Mouse (Mus musculus) midbrain, embryonic 16.5 days (tissue): ENCODE results near the gene Dennd4a. TPM values are rescaled to one million over a fixed set of nuclear protein-coding genes. Genes with fewer than 3 reads are reported as not detected.

Experiments
- ATAC-seq: fragments of 200-750 bp; cut with Nextera tagmentation; 2 replicates; pipeline ENCODE4 v1.8.0; 2017; ENCODE audit warnings: moderate TSS enrichment
- H3K27ac ChIP-seq: fragments of 300-500 bp; sonication (generic); 2 replicates; pipeline ENCODE4 v1.5.1; 2014; ENCODE audit warnings: mild to moderate bottlenecking, low read length, mixed read lengths
- H3K27me3 ChIP-seq: fragments of 300-500 bp; sonication (generic); 2 replicates; pipeline ENCODE4 v1.6.1; 2014; ENCODE audit warnings: low read depth, low read length, mixed read lengths; ENCODE audit not compliant: control insufficient read depth, insufficient read depth
- H3K36me3 ChIP-seq: fragments of 300-500 bp; sonication (generic); 2 replicates; pipeline ENCODE4 v1.6.1; 2014; ENCODE audit warnings: mild to moderate bottlenecking, low read length, moderate library complexity, mixed read lengths; ENCODE audit not compliant: control insufficient read depth, insufficient read depth
- H3K4me1 ChIP-seq: fragments of 300-500 bp; sonication (generic); 2 replicates; pipeline ENCODE4 v1.6.1; 2014; ENCODE audit warnings: mild to moderate bottlenecking, low read length, mixed read lengths; ENCODE audit not compliant: control insufficient read depth, insufficient read depth
- H3K4me2 ChIP-seq: fragments of 300-500 bp; sonication (generic); 2 replicates; pipeline ENCODE4 v1.6.1; 2014; ENCODE audit warnings: mild to moderate bottlenecking, low read length, mixed read lengths
- H3K4me3 ChIP-seq: fragments of 300-500 bp; sonication (generic); 2 replicates; pipeline ENCODE4 v1.5.1; 2014; ENCODE audit warnings: low read depth, mild to moderate bottlenecking, low read length, moderate library complexity, mixed read lengths
- H3K9ac ChIP-seq: fragments of 300-500 bp; sonication (generic); 2 replicates; pipeline ENCODE4 v1.6.1; 2014; ENCODE audit warnings: low read depth, low read length, mixed read lengths
- H3K9me3 ChIP-seq: fragments of 300-500 bp; sonication (generic); replicated peaks from 2 replicates; pipeline ENCODE4 v1.6.1; 2014; ENCODE audit warnings: mild to moderate bottlenecking, low read length, mixed read lengths; ENCODE audit not compliant: control insufficient read depth, poor library complexity, severe bottlenecking
- WGBS: fragments of 180-500 bp; shearing (Covaris S2); extraction: QIAGEN DNeasy Blood & Tissue Kit; methylation state at CpG from one replicate; pipeline ENCODE4 v1.1.7; 2014; 5-methylcytosine and 5-hydroxymethylcytosine counted together
- polyA plus RNA-seq: library from polyadenylated mRNA; unstranded; fragments of >200 nt; fragmentation: Nextera tagmentation; extraction: Ambion mirVana; gene quantifications from 2 replicates; pipeline ENCODE4 v1.2.1, GENCODE M21; 2015

The Dennd4a gene
- polyA plus RNA-seq, 1 experiment from 2014 or later, result 9.6 TPM

GRCm38 (mm10) chr9:64934015-64934754, 123.0 kb downstream of the Dennd4a start:
- no peaks in the 10 kb centered on the region for H3K36me3 ChIP-seq
- 59% methylated on average over 15 of the region's 15 CpGs for WGBS
- H3K4me1 ChIP-seq, result no peaks in the 10 kb centered on the region
- no peak for ATAC-seq
- no peaks in the 10 kb centered on the region for H3K27me3 ChIP-seq
- H3K4me2 ChIP-seq, result no peak overlapping the region
- no peaks in the 10 kb centered on the region for H3K9me3 ChIP-seq
- H3K9ac ChIP-seq, result no peak overlapping the region
- H3K27ac ChIP-seq, result no peak overlapping the region
- H3K4me3 ChIP-seq, result no peak overlapping the region

- no peaks in the 10 kb centered on the region for H3K27me3 ChIP-seq
- no peak for ATAC-seq
- no peak overlapping the region for H3K9ac ChIP-seq
- H3K36me3 ChIP-seq, result no peaks in the 10 kb centered on the region
- no peaks in the 10 kb centered on the region for H3K4me1 ChIP-seq
- H3K27ac ChIP-seq, result no peak overlapping the region
- H3K4me3 ChIP-seq, result no peak overlapping the region
- H3K9me3 ChIP-seq, result no peaks in the 10 kb centered on the region
- H3K4me2 ChIP-seq, result no peak overlapping the region
- WGBS, result 7% methylated on average over 6 of the region's 6 CpGs
These were observed 125.4 kb downstream of the Dennd4a start for GRCm38 (mm10) chr9:64936508-64936907.

GRCm38 (mm10) chr9:64937491-64937890, 126.4 kb downstream of the Dennd4a start:
- Histone ChIP-seq H3K4me2 (no peak overlapping the region), H3K4me3 (no peak overlapping the region), H3K9me3 (no peaks in the 10 kb centered on the region), H3K9ac (no peak overlapping the region), H3K27ac (no peak overlapping the region), H3K4me1 (no peaks in the 10 kb centered on the region), H3K27me3 (no peaks in the 10 kb centered on the region), H3K36me3 (no peaks in the 10 kb centered on the region)
- WGBS, result 59% methylated on average over 5 of the region's 5 CpGs
- ATAC-seq, result no peak

GRCm38 (mm10) chr9:64938535-64938934, 127.4 kb downstream of the Dennd4a start:
- Histone ChIP-seq H3K36me3 (no peaks in the 10 kb centered on the region), H3K4me2 (no peak overlapping the region), H3K9ac (no peak overlapping the region), H3K9me3 (no peaks in the 10 kb centered on the region), H3K4me3 (no peak overlapping the region), H3K27ac (no peak overlapping the region), H3K4me1 (no peaks in the 10 kb centered on the region), H3K27me3 (no peaks in the 10 kb centered on the region)
- no peak for ATAC-seq
- WGBS, result 80% methylated on average over 5 of the region's 5 CpGs

- no peaks in the 10 kb centered on the region for H3K27me3 ChIP-seq
- H3K4me3 ChIP-seq, result no peak overlapping the region
- no peak overlapping the region for H3K27ac ChIP-seq
- H3K9me3 ChIP-seq, result no peaks in the 10 kb centered on the region
- WGBS, result 60% methylated on average over 4 of the region's 4 CpGs
- no peak overlapping the region for H3K4me2 ChIP-seq
- no peak for ATAC-seq
- H3K36me3 ChIP-seq, result no peaks in the 10 kb centered on the region
- H3K4me1 ChIP-seq, result no peaks in the 10 kb centered on the region
- H3K9ac ChIP-seq, result no peak overlapping the region
These were observed 128.1 kb downstream of the Dennd4a start for GRCm38 (mm10) chr9:64939281-64939680.

GRCm38 (mm10) chr9:64939790-64940189, 128.7 kb downstream of the Dennd4a start:
- no peak overlapping the region for H3K4me2 ChIP-seq
- 79% methylated on average over 2 of the region's 2 CpGs for WGBS
- ATAC-seq, result no peak

GRCm38 (mm10) chr9:64940731-64941346, 129.7 kb downstream of the Dennd4a start:
- no peaks in the 10 kb centered on the region for H3K4me1 ChIP-seq
- 86% methylated on average over 11 of the region's 11 CpGs for WGBS
- no peak overlapping the region for H3K4me2 ChIP-seq
- no peaks in the 10 kb centered on the region for H3K27me3 ChIP-seq
- ATAC-seq, result no peak
- H3K36me3 ChIP-seq, result no peaks in the 10 kb centered on the region
- H3K9me3 ChIP-seq, result no peaks in the 10 kb centered on the region
- H3K9ac ChIP-seq, result no peak overlapping the region
- H3K4me3 ChIP-seq, result no peak overlapping the region
- no peak overlapping the region for H3K27ac ChIP-seq

More at GRCm38 (mm10) chr9:64939790-64940189, 128.7 kb downstream of the Dennd4a start:
- Histone ChIP-seq H3K4me1 (no peaks in the 10 kb centered on the region), H3K36me3 (no peaks in the 10 kb centered on the region), H3K27me3 (no peaks in the 10 kb centered on the region), H3K9me3 (no peaks in the 10 kb centered on the region), H3K27ac (no peak overlapping the region), H3K4me3 (no peak overlapping the region), H3K9ac (no peak overlapping the region)

- Histone ChIP-seq H3K9ac (no peak overlapping the region), H3K9me3 (no peaks in the 10 kb centered on the region), H3K4me1 (no peaks in the 10 kb centered on the region), H3K4me3 (no peak overlapping the region), H3K36me3 (no peaks in the 10 kb centered on the region), H3K4me2 (no peak overlapping the region), H3K27me3 (no peaks in the 10 kb centered on the region), H3K27ac (no peak overlapping the region)
- no peak for ATAC-seq
- WGBS, result 90% methylated on average over 4 of the region's 4 CpGs
These were observed 130.5 kb downstream of the Dennd4a start for GRCm38 (mm10) chr9:64941650-64942049.

GRCm38 (mm10) chr9:64943997-64944396, 132.9 kb downstream of the Dennd4a start:
- ATAC-seq, result no peak
- Histone ChIP-seq H3K27me3 (no peaks in the 10 kb centered on the region), H3K4me2 (no peak overlapping the region), H3K9me3 (no peaks in the 10 kb centered on the region), H3K9ac (no peak overlapping the region), H3K27ac (no peak overlapping the region), H3K4me3 (no peak overlapping the region), H3K36me3 (no peaks in the 10 kb centered on the region), H3K4me1 (no peaks in the 10 kb centered on the region)
- 23% methylated on average over 11 of the region's 11 CpGs for WGBS
